Mouse (Mus musculus): Measurements from ENCODE around the gene Pptc7. TPM values are rescaled to one million over a fixed set of nuclear protein-coding genes. Genes with fewer than 3 reads are reported as not detected.

Gene Pptc7
- total and polyA plus RNA-seq, 3 experiments, result 77.5 to 133 (median 108) TPM

GRCm38 (mm10) chr5:122286191-122286590 is 2.0 kb downstream of the Pptc7 start:
- DNase-seq, result no peak
- peak overlapping the region; percentile 92 for H3K4me3 ChIP-seq
- H3K4me1 ChIP-seq (ENCODE audit: control insufficient read depth, insufficient read depth, low read length), result peaks cover 16% of the 10 kb centered on the region
- peaks cover 9% of the 10 kb centered on the region for H3K79me2 ChIP-seq (replicated peaks; ENCODE audit: control insufficient read depth, insufficient read depth, low read length)
- intact Hi-C loops (cut with DNase I), result no loop called here
- H3K36me3 ChIP-seq (ENCODE audit: control insufficient read depth, insufficient read depth, low read length), result peaks cover 10% of the 10 kb centered on the region
- 71% methylated on average over 10 of the region's 10 CpGs for WGBS
- peak overlapping the region; percentile 92 for H3K27ac ChIP-seq
- H3K27me3 ChIP-seq (ENCODE audit: control insufficient read depth, insufficient read depth, low read length), result no peaks in the 10 kb centered on the region
- TF ChIP-seq EP300 (IDR thresholded peaks at IDR 0.05; ENCODE audit: insufficient read depth, low read depth, low read length) (no peak), CTCF (IDR thresholded peaks at IDR 0.05) (no peak), POLR2A (IDR thresholded peaks at IDR 0.05; ENCODE audit: insufficient read depth, low read depth, low read length) (no peak)
- peak overlapping the region; percentile 99 for H3K9ac ChIP-seq (ENCODE audit: low read depth, low read length)

GRCm38 (mm10) chr5:122287026-122287425 is 2.9 kb downstream of the Pptc7 start:
- intact Hi-C loops (cut with DNase I), result no loop called here
- whole genome bisulfite sequencing, result 61% methylated on average over 4 of the region's 4 CpGs
- Histone ChIP-seq H3K36me3 (ENCODE audit: control insufficient read depth, insufficient read depth, low read length) (peaks cover 10% of the 10 kb centered on the region), H3K27ac (0 out of 2 replicates have a peak overlapping the region, but pooled peaks have one; percentile 0), H3K9ac (ENCODE audit: low read depth, low read length) (no peak overlapping the region), H3K4me1 (ENCODE audit: control insufficient read depth, insufficient read depth, low read length) (peaks cover 19% of the 10 kb centered on the region), H3K79me2 (replicated peaks; ENCODE audit: control insufficient read depth, insufficient read depth, low read length) (peaks cover 10% of the 10 kb centered on the region), H3K27me3 (ENCODE audit: control insufficient read depth, insufficient read depth, low read length) (no peaks in the 10 kb centered on the region), H3K4me3 (peak overlapping the region; percentile 26; the same call in 1 of the 2 replicates)
- no peak for DNase-seq
- TF ChIP-seq POLR2A (IDR thresholded peaks at IDR 0.05; ENCODE audit: insufficient read depth, low read depth, low read length), result no peak
- TF ChIP-seq CTCF (IDR thresholded peaks at IDR 0.05), result no peak

GRCm38 (mm10) chr5:122288147-122288811 is 4.1 kb downstream of the Pptc7 start:
- no peak for TF ChIP-seq CTCF (IDR thresholded peaks at IDR 0.05)
- no peak for TF ChIP-seq POLR2A (IDR thresholded peaks at IDR 0.05; ENCODE audit: insufficient read depth, low read depth, low read length)
- no peak for TF ChIP-seq EP300 (IDR thresholded peaks at IDR 0.05; ENCODE audit: insufficient read depth, low read depth, low read length)
- WGBS, result 23% methylated on average over 4 of the region's 4 CpGs
- peaks cover 23% of the 10 kb centered on the region for H3K4me1 ChIP-seq (ENCODE audit: control insufficient read depth, insufficient read depth, low read length)
- H3K27ac ChIP-seq, result peak overlapping the region; percentile 42
- H3K9ac ChIP-seq (ENCODE audit: low read depth, low read length), result no peak overlapping the region
- H3K36me3 ChIP-seq (ENCODE audit: control insufficient read depth, insufficient read depth, low read length), result peaks cover 14% of the 10 kb centered on the region
- peaks cover 10% of the 10 kb centered on the region for H3K79me2 ChIP-seq (replicated peaks; ENCODE audit: control insufficient read depth, insufficient read depth, low read length)
- intact Hi-C loops (cut with DNase I), result no loop called here
- H3K27me3 ChIP-seq (ENCODE audit: control insufficient read depth, insufficient read depth, low read length), result no peaks in the 10 kb centered on the region
- H3K4me3 ChIP-seq, result no peak overlapping the region
- DNase-seq, result peak in 1 of 2 experiments; percentile 53

- intact Hi-C loops (cut with DNase I), result no loop called here
- no peak for TF ChIP-seq CTCF (IDR thresholded peaks at IDR 0.05)
- Histone ChIP-seq H3K27me3 (ENCODE audit: control insufficient read depth, insufficient read depth, low read length) (no peaks in the 10 kb centered on the region), H3K27ac (no peak overlapping the region; the same call in 1 of the 2 replicates), H3K79me2 (replicated peaks; ENCODE audit: control insufficient read depth, insufficient read depth, low read length) (peaks cover 5% of the 10 kb centered on the region), H3K36me3 (ENCODE audit: control insufficient read depth, insufficient read depth, low read length) (peaks cover 13% of the 10 kb centered on the region), H3K4me3 (no peak overlapping the region), H3K4me1 (ENCODE audit: control insufficient read depth, insufficient read depth, low read length) (peaks cover 28% of the 10 kb centered on the region), H3K9ac (ENCODE audit: low read depth, low read length) (peak overlapping the region; percentile 47)
- no peak for DNase-seq
- 47% methylated on average over 6 of the region's 6 CpGs for WGBS
Measured at GRCm38 (mm10) chr5:122291149-122291548, 7.0 kb downstream of the Pptc7 start.

- WGBS, result 39% methylated on average over 17 of the region's 17 CpGs
- Histone ChIP-seq H3K79me2 (replicated peaks; ENCODE audit: control insufficient read depth, insufficient read depth, low read length) (peaks cover 4% of the 10 kb centered on the region), H3K27me3 (ENCODE audit: control insufficient read depth, insufficient read depth, low read length) (no peaks in the 10 kb centered on the region), H3K4me1 (ENCODE audit: control insufficient read depth, insufficient read depth, low read length) (peaks cover 27% of the 10 kb centered on the region), H3K27ac (peak overlapping the region; percentile 45), H3K4me3 (no peak overlapping the region), H3K9ac (ENCODE audit: low read depth, low read length) (peak overlapping the region; percentile 31; the same call in 1 of the 2 replicates), H3K36me3 (ENCODE audit: control insufficient read depth, insufficient read depth, low read length) (peaks cover 13% of the 10 kb centered on the region)
- intact Hi-C loops (cut with DNase I), result loop anchor here (2.0 kb wide), 1 partner anchor 23 kb away; no protein-coding TSS in a partner anchor
- no peak for TF ChIP-seq EP300 (IDR thresholded peaks at IDR 0.05; ENCODE audit: insufficient read depth, low read depth, low read length)
- DNase-seq, result no peak
Measured at GRCm38 (mm10) chr5:122291553-122292339, 7.6 kb downstream of the Pptc7 start.

GRCm38 (mm10) chr5:122293131-122293530 is 9.0 kb downstream of the Pptc7 start:
- TF ChIP-seq EP300 (IDR thresholded peaks at IDR 0.05; ENCODE audit: insufficient read depth, low read depth, low read length) (no peak), CTCF (IDR thresholded peaks at IDR 0.05) (no peak), POLR2A (IDR thresholded peaks at IDR 0.05; ENCODE audit: insufficient read depth, low read depth, low read length) (no peak)
- no peak overlapping the region for H3K4me3 ChIP-seq

More at GRCm38 (mm10) chr5:122293131-122293530, 9.0 kb downstream of the Pptc7 start:
- Histone ChIP-seq H3K79me2 (replicated peaks; ENCODE audit: control insufficient read depth, insufficient read depth, low read length) (peaks cover 3% of the 10 kb centered on the region; the same call in 1 of the 2 replicates), H3K4me1 (ENCODE audit: control insufficient read depth, insufficient read depth, low read length) (peaks cover 21% of the 10 kb centered on the region), H3K27ac (peak overlapping the region; percentile 41; the same call in 1 of the 2 replicates), H3K27me3 (ENCODE audit: control insufficient read depth, insufficient read depth, low read length) (no peaks in the 10 kb centered on the region), H3K36me3 (ENCODE audit: control insufficient read depth, insufficient read depth, low read length) (peaks cover 8% of the 10 kb centered on the region), H3K9ac (ENCODE audit: low read depth, low read length) (no peak overlapping the region)
- DNase-seq, result no peak
- WGBS, result 47% methylated on average over 6 of the region's 6 CpGs
- intact Hi-C loops (cut with DNase I), result loop anchor here (2.0 kb wide), 1 partner anchor 22 kb away; no protein-coding TSS in a partner anchor
